Mouse (Mus musculus) heart, postnatal 25 days (tissue): ENCODE results near the gene Tarbp2. TPM values are rescaled to one million over a fixed set of nuclear protein-coding genes. Genes with fewer than 3 reads are reported as not detected.

Experiments
- DNase-seq: peaks from one replicate; pipeline ENCODE4 v3.0.0; 2022; ENCODE audit warnings: low spot score
- intact Hi-C: fragments of 180-260 bp; cut with DNase I; formaldehyde crosslinking; loops from one replicate; pipeline ENCODE4 v1.15.1; 2025
- total RNA-seq, 2 experiments: library from RNA; stranded (reverse); gene quantifications; 2 replicates each; pipeline ENCODE4 v1.2.3; 2021

Gene Tarbp2
- total RNA-seq, 2 experiments from 2014 or later = 46.6 to 47.6 TPM

DNA sequence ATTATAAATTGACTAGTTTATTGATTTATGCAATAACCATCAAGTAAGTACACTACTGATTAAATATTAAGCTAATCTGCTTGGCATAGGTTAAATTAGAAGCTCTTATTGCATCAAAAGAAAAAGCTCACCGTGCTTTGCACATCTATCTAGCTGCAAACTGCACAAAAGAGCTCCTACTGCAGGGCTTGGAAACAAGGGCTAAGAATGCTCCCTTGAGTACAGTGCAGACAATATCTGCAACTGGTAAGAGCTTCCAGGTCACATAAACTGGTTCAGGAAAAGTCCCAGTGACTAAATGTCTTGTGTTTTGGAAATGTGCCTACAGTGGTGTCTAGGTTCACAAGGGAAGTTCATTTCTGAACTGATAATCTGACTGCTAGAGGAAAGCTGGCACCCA, 44.5 kb downstream of the Tarbp2 start:
- intact Hi-C loops = loop anchor here (5.0 kb wide), 1 partner anchor 60 kb away; no protein-coding TSS in a partner anchor

DNA sequence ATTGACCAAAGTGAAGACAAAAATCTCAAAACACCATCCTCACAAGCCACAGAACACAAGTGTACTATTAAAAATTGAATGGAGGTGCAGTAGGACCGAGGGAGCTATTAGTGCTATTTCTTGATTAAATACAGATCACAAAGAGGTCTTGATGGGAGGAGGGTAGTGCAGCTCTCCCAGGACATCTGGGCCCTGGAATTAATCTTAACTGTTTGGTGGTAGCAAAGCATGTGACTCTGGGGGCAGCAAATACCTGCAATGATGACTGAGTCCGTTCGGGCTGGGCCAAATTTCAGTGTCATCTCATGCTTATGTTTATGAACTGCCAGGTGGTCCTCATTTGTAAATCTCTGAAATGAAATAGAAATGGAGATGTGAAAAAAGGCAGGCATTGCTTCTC, 45.1 kb downstream of the Tarbp2 start:
- DNase-seq = no peak
- intact Hi-C loops = loop anchor here (5.0 kb wide), 1 partner anchor 59 kb away; no protein-coding TSS in a partner anchor

More for the DNA sequence above, 44.5 kb downstream of the Tarbp2 start:
- no peak for DNase-seq

DNA sequence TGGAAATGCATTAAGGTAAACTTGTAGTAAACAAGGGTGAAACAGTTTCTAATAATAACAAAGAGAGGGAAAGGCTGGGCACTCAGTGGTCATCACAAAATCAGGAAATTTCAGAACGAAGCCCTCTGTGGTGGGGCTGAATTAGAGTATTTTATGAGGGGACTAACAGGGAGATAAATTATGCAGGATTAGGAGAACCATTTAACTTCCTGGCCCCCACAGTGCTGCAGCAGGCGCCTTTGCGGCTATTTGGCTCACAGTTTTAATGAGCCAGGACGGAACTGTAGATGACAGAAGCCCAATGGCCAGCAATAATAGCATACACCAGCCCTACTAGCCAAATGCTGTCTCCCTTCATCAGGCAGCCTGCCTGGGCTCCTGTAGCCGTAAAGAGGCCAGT, 45.7 kb downstream of the Tarbp2 start:
- no peak for DNase-seq

DNA sequence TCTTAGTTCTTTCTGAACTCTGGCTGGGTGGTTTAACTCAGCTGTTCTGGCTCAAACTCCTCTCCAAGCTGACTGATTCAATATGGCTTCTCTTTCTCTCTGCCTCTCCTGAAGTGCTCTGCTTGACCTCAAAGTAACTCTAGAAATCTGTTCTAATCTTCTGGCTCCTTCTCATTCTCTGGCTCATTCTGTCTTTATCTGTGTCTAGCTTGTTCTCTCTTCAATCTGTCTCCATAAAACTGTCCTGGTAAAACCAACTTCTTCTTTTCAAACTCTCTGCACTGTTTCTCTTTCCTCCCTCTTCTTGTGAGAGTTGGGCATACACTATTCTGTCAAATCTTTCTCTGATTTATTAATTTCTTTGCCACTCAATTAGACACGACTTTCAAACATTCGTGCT, 49.9 kb downstream of the Tarbp2 start:
- no peak for DNase-seq
- intact Hi-C loops = no loop called here

More for the DNA sequence above, 45.7 kb downstream of the Tarbp2 start:
- intact Hi-C loops = loop anchor here (5.0 kb wide), 1 partner anchor 59 kb away; no protein-coding TSS in a partner anchor

DNA sequence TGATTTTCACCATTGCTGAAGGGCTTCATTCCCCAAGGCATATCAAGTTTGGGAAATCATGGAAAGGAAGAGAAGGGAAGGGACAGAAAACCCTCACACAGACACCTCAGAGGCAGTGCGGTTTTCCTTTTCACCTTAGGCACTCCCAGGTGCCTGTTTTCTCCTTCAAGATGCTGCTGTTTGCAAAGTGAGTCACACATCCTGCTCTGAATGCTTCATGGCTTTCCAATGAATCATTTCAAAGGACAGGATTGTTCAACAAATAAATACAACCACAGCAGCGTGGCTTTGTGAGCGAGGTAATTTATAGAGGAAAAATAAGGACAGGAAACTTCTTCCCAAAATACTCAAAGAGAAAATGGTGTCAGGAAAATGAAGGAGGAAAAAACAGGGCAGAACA, 54.1 kb downstream of the Tarbp2 start:
- intact Hi-C loops = no loop called here
- DNase-seq = no peak

Other genes starting within 250 kb of the Tarbp2 start
- gene Gm9918, start 247.6 kb upstream of the Tarbp2 start, total RNA-seq = not detected
- gene Mfsd5, start 238.7 kb upstream of the Tarbp2 start, total RNA-seq = 10 to 100 TPM; 15.5 to 18.5 TPM
- gene Espl1, start 221.9 kb upstream of the Tarbp2 start, total RNA-seq = 1 to 10 TPM in 1 of 2 experiments, under 1 TPM in 1; 0.65 to 1.9 TPM
- 100 to 1,000 TPM; 284 to 288 TPM for gene Pfdn5, start 192.1 kb upstream of the Tarbp2 start, total RNA-seq
- gene Myg1, start 186.5 kb upstream of the Tarbp2 start, total RNA-seq = 10 to 100 TPM; 21.3 to 23.1 TPM
- 10 to 100 TPM; 10.2 to 11.2 TPM for gene Aaas, start 167.4 kb upstream of the Tarbp2 start, total RNA-seq
- not detected for gene Sp7, start 151.0 kb upstream of the Tarbp2 start, total RNA-seq
- 10 to 100 TPM; 42.7 to 44.4 TPM for gene Sp1, start 112.0 kb upstream of the Tarbp2 start, total RNA-seq
- under 1 TPM; 0.68 to 0.84 TPM for gene Amhr2, start 72.8 kb upstream of the Tarbp2 start, total RNA-seq
- 10 to 100 TPM; 20.6 to 21.0 TPM for gene Prr13, start 59.2 kb upstream of the Tarbp2 start, total RNA-seq
- gene Pcbp2, start 47.7 kb upstream of the Tarbp2 start, total RNA-seq = 100 to 1,000 TPM; 458 to 504 TPM
- not detected for gene Gm10337, start 14.5 kb upstream of the Tarbp2 start, total RNA-seq
- 1 to 10 TPM; 3.2 to 4.5 TPM for gene Map3k12, start 1.1 kb upstream of the Tarbp2 start, total RNA-seq
- gene Npff, start 6.8 kb downstream of the Tarbp2 start, total RNA-seq = 1 to 10 TPM; 2.5 to 2.8 TPM
- gene Gm28047, start 106.9 kb downstream of the Tarbp2 start, total RNA-seq = not detected
- 10 to 100 TPM; 45.9 to 56.2 TPM for gene Atf7, start 107.3 kb downstream of the Tarbp2 start, total RNA-seq
- gene Atp5g2, start 154.2 kb downstream of the Tarbp2 start, total RNA-seq = 10 to 100 TPM; 38.9 to 50.4 TPM
- gene Calcoco1, start 204.0 kb downstream of the Tarbp2 start, total RNA-seq = 100 to 1,000 TPM in 1 of 2 experiments, 10 to 100 TPM in 1; 93.5 to 106 TPM